Mouse (Mus musculus): ENCODE results near the gene Nt5e.

The Nt5e gene

GRCm38 (mm10) chr9:88394852-88395251 is 67.9 kb downstream of the Nt5e start:
- no peak for DNase-seq (ENCODE audit: low spot score)

GRCm38 (mm10) chr9:88398461-88398860 is 71.5 kb downstream of the Nt5e start:
- DNase-seq (ENCODE audit: low spot score), result no peak

GRCm38 (mm10) chr9:88404088-88404487 is 77.1 kb downstream of the Nt5e start:
- DNase-seq (ENCODE audit: low spot score), result peak; percentile 6

GRCm38 (mm10) chr9:88404515-88404914 is 77.5 kb downstream of the Nt5e start:
- no peak for DNase-seq (ENCODE audit: low spot score)

GRCm38 (mm10) chr9:88409978-88410377 is 83.0 kb downstream of the Nt5e start:
- no peak for DNase-seq (ENCODE audit: low spot score)

- DNase-seq (ENCODE audit: low spot score), result no peak
These were observed 89.8 kb downstream of the Nt5e start for GRCm38 (mm10) chr9:88416752-88417151.

Data from urinary bladder, postnatal 14 days (tissue).